Mouse (Mus musculus): ENCODE results near the gene Gpr153.

DNA sequence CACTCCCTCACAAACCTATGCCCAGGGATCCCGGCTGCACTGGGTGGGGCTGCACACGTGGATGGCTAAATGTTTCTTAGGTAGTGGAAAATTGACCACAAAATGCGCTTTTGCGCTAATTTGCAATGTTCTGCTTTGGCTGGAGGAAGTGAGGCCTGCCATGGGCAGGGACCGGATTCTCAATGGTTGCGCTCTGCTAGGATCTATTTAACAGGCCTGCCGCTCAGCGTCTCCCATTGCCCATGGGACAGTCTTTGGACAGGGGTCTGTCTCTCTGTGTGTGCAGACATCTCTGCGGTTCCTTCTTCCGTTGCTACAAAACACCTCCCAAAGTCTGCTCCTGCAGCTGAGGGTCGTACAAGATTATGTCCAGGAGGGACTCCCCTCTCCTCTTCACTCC lies 17.0 kb downstream of the Gpr153 start:
- TF ChIP-seq POLR2A (IDR thresholded peaks at IDR 0.05; ENCODE audit: low read depth, low read length) (no peak), CTCF (conservative IDR thresholded peaks at IDR 0.05; ENCODE audit: insufficient read depth, insufficient read length, low read depth, low read length) (no peak)
